Comparison of ENCODE assay signal across 7 mouse cellular contexts in the genomic region with DNA sequence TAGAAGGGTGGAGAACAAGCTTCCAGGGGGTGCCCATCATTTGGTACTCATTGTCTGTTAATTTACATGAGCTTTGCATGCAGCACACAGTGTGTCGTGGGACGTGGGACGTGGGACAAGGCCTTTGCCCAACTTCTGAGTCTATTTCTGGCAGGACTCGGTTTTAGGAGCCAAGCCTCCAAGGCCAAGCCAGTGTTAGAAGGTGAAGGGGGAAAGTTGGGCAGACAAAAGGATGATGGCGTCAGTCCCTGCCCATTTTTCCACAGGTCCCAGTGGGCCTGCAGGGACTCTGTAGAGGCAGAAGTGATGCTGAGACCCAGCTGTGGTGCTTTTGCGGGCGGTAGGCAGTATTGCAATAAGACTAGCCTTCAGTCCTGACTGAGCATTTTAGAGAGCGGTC. TPM values are rescaled to one million over a fixed set of nuclear protein-coding genes. Genes with fewer than 3 reads are reported as not detected.
DNase-seq lines count a peak whose midpoint lies in the region; ATAC-seq and TF ChIP-seq lines count a peak whose summit lies in the region.

No protein-coding gene starts in this region.

- TF ChIP-seq CTCF in liver, postnatal 0 days (IDR thresholded peaks at IDR 0.05; ENCODE audit: low read depth): no peak

- no peak for ATAC-seq in kidney, embryonic 14.5 days (ENCODE audit: low FRiP score, low TSS enrichment)
- ATAC-seq in heart, embryonic 13.5 days (ENCODE audit: extremely low read depth, insufficient number of reproducible peaks, low FRiP score, low TSS enrichment): no peak
- ATAC-seq in liver, postnatal 0 days: no peak

- peaks cover 45% of the 10 kb centered on the region for H3K4me1 ChIP-seq in kidney, embryonic 14.5 days (ENCODE audit: control insufficient read depth, insufficient read depth, low read length)
- peaks cover 55% of the 10 kb centered on the region for H3K4me1 ChIP-seq in embryonic facial prominence, embryonic 10.5 days
- peaks cover 59% of the 10 kb centered on the region for H3K4me1 ChIP-seq in heart, embryonic 13.5 days
- peaks cover 55% of the 10 kb centered on the region for H3K4me1 ChIP-seq in liver, postnatal 0 days (ENCODE audit: insufficient read depth)

- DNase-seq in kidney, postnatal 36 days: no peak
- DNase-seq in embryonic facial prominence, embryonic 10.5 days (ENCODE audit: low spot score): no peak
- no peak for DNase-seq in liver, postnatal 0 days
- no peak for DNase-seq in right cerebral cortex, postnatal 36 days (ENCODE audit: low spot score in 2 of 2)
- DNase-seq in left cerebral cortex, postnatal 4 days: no peak

- no peak overlapping the region for H3K9ac ChIP-seq in kidney, embryonic 14.5 days (ENCODE audit: low read depth, low read length)
- H3K9ac ChIP-seq in heart, embryonic 13.5 days: no peak overlapping the region; the same call in 1 of the 2 replicates
- no peak overlapping the region for H3K9ac ChIP-seq in liver, postnatal 0 days (replicated peaks)

- no peak for TF ChIP-seq EP300 in liver, postnatal 0 days (IDR thresholded peaks at IDR 0.05; ENCODE audit: low read depth)

- H3K9me3 ChIP-seq in kidney, embryonic 14.5 days (ENCODE audit: control insufficient read depth, low read length): no peaks in the 10 kb centered on the region
- H3K9me3 ChIP-seq in embryonic facial prominence, embryonic 10.5 days: no peaks in the 10 kb centered on the region
- no peaks in the 10 kb centered on the region for H3K9me3 ChIP-seq in heart, embryonic 13.5 days
- H3K9me3 ChIP-seq in liver, postnatal 0 days (ENCODE audit: low read length): no peaks in the 10 kb centered on the region

- no peak overlapping the region for H3K4me3 ChIP-seq in kidney, embryonic 14.5 days (ENCODE audit: low read length)
- no peak overlapping the region for H3K4me3 ChIP-seq in embryonic facial prominence, embryonic 10.5 days
- H3K4me3 ChIP-seq in heart, embryonic 13.5 days: no peak overlapping the region
- no peak overlapping the region for H3K4me3 ChIP-seq in liver, postnatal 0 days (ENCODE audit: low read depth, low read length)

- 75% methylated on average over 8 of the region's 8 CpGs for WGBS in kidney, embryonic 14.5 days
- 90% methylated on average over 8 of the region's 8 CpGs for WGBS in embryonic facial prominence, embryonic 10.5 days
- 87% methylated on average over 8 of the region's 8 CpGs for WGBS in heart, embryonic 13.5 days
- WGBS in liver, postnatal 0 days (ENCODE audit: insufficient replicate concordance): 84% methylated on average over 8 of the region's 8 CpGs

- no peaks in the 10 kb centered on the region for H3K27me3 ChIP-seq in kidney, embryonic 14.5 days (ENCODE audit: control insufficient read depth, insufficient read depth, low read length)
- H3K27me3 ChIP-seq in embryonic facial prominence, embryonic 10.5 days (replicated peaks; ENCODE audit: low read depth, poor library complexity, severe bottlenecking): no peaks in the 10 kb centered on the region
- H3K27me3 ChIP-seq in heart, embryonic 13.5 days (replicated peaks): no peaks in the 10 kb centered on the region
- H3K27me3 ChIP-seq in liver, postnatal 0 days (ENCODE audit: insufficient read depth, low read length): no peaks in the 10 kb centered on the region

- no peaks in the 10 kb centered on the region; the same call in 1 of the 2 replicates for H3K36me3 ChIP-seq in kidney, embryonic 14.5 days (ENCODE audit: control insufficient read depth, insufficient read depth, low read length)
- peaks cover 25% of the 10 kb centered on the region for H3K36me3 ChIP-seq in embryonic facial prominence, embryonic 10.5 days (replicated peaks)
- peaks cover 23% of the 10 kb centered on the region for H3K36me3 ChIP-seq in heart, embryonic 13.5 days
- H3K36me3 ChIP-seq in liver, postnatal 0 days (replicated peaks; ENCODE audit: insufficient read depth, low read length): no peaks in the 10 kb centered on the region

- H3K4me2 ChIP-seq in kidney, embryonic 14.5 days (replicated peaks; ENCODE audit: low read depth, low read length): no peak overlapping the region
- no peak overlapping the region for H3K4me2 ChIP-seq in heart, embryonic 13.5 days
- H3K4me2 ChIP-seq in liver, postnatal 0 days (ENCODE audit: low read depth, low read length): no peak overlapping the region

- intact Hi-C loops in left cerebral cortex, postnatal 4 days (cut with DNase I): no loop called here

- H3K27ac ChIP-seq in kidney, embryonic 14.5 days (ENCODE audit: low read depth, low read length): peak overlapping the region; percentile 83
- H3K27ac ChIP-seq in embryonic facial prominence, embryonic 10.5 days (replicated peaks): peak overlapping the region; percentile 49
- H3K27ac ChIP-seq in heart, embryonic 13.5 days (replicated peaks): peak overlapping the region; percentile 82
- peak overlapping the region; percentile 90 for H3K27ac ChIP-seq in liver, postnatal 0 days (ENCODE audit: low read depth)

RNA-seq across cellular contexts. Expression of a gene that starts 33.1 kb away (rescaled TPM):
- polyA plus RNA-seq in kidney, embryonic 14.5 days (2014; fragmentation: Nextera tagmentation; extraction: Ambion mirVana): 6.5 and 9.7 TPM in 2 replicates
- polyA plus RNA-seq in embryonic facial prominence, embryonic 10.5 days (2016; fragmentation: Nextera tagmentation; extraction: Ambion mirVana): 13.7 and 13.8 TPM in 2 replicates
- polyA plus RNA-seq in heart, embryonic 13.5 days (2015; fragmentation: Nextera tagmentation; extraction: Ambion mirVana): 11.9 and 12.2 TPM in 2 replicates
- polyA plus RNA-seq in liver, postnatal 0 days (2015; fragmentation: Nextera tagmentation; extraction: Ambion mirVana): 3.2 and 3.7 TPM in 2 replicates
- total RNA-seq in left cerebral cortex, postnatal 4 days (2021): 10 to 100 TPM; 52.0 to 57.8 TPM

RNA-seq across cellular contexts. Expression of a gene that starts 57.0 kb away (rescaled TPM):
- polyA plus RNA-seq in kidney, embryonic 14.5 days (2014; fragmentation: Nextera tagmentation; extraction: Ambion mirVana): 6.8 and 8.8 TPM in 2 replicates
- polyA plus RNA-seq in embryonic facial prominence, embryonic 10.5 days (2016; fragmentation: Nextera tagmentation; extraction: Ambion mirVana): 1.2 and 1.5 TPM in 2 replicates
- 1.3 and 1.4 TPM in 2 replicates for polyA plus RNA-seq in heart, embryonic 13.5 days (2015; fragmentation: Nextera tagmentation; extraction: Ambion mirVana)
- 0.09 and 0.11 TPM in 2 replicates for polyA plus RNA-seq in liver, postnatal 0 days (2015; fragmentation: Nextera tagmentation; extraction: Ambion mirVana)
- total RNA-seq in left cerebral cortex, postnatal 4 days (2021): 1 to 10 TPM; 5.0 to 5.2 TPM
